Mouse (Mus musculus) gastrocnemius, postnatal 4 days (tissue): ENCODE results near the gene Ppp1r14c. TPM values are rescaled to one million over a fixed set of nuclear protein-coding genes. Genes with fewer than 3 reads are reported as not detected.

Experiments
- DNase-seq, 2 experiments: peaks; one replicate each; pipeline ENCODE4 v3.0.0; 2021 to 2022; ENCODE audit warnings: low spot score in 2 of 2, mixed read lengths in 2 of 2
- long read RNA-seq, 2 experiments: library from polyadenylated mRNA; stranded (forward); transcript quantifications; one replicate each; pipeline ENCODE4 v2.0.0; 2021
- total RNA-seq, 2 experiments: library from RNA; stranded (reverse); gene quantifications; 2 replicates each; pipeline ENCODE4 v1.2.3; 2021

Gene Ppp1r14c
- total RNA-seq: 100 to 1,000 TPM in 1 of 2 experiments, 10 to 100 TPM in 1; 96.0 to 107 TPM
- long read RNA-seq, experiment 1, transcript Ppp1r14c-201 (4 exons, 2,617 nt): major isoform, 203 of 219 reads
- long read RNA-seq, experiment 1, partial matches to known transcripts: 4 of 219 reads
- long read RNA-seq, experiment 1, other reads (novel, unspliced or antisense): 9 of 219 reads
- long read RNA-seq, experiment 2, transcript Ppp1r14c-201 (4 exons, 2,617 nt): major isoform, 244 of 260 reads
- long read RNA-seq, experiment 2, partial matches to known transcripts: 1 of 260 reads
- long read RNA-seq, experiment 2, other reads (novel, unspliced or antisense): 12 of 260 reads

- peak; percentile 19 to 39 for DNase-seq
Observed at GRCm38 (mm10) chr10:3366036-3366869, at the start of gene Ppp1r14c. Ppp1r14c (plus strand) TSS chr10:3366057.

GRCm38 (mm10) chr10:3321406-3321805 is 44.5 kb upstream of the Ppp1r14c start:
- no peak for DNase-seq

GRCm38 (mm10) chr10:3325447-3325846 is 40.4 kb upstream of the Ppp1r14c start:
- DNase-seq: peak in 1 of 2 experiments; percentile 22

GRCm38 (mm10) chr10:3332880-3333279 is 33.0 kb upstream of the Ppp1r14c start:
- peak; percentile 35 to 66 for DNase-seq

- no peak for DNase-seq
Observed at GRCm38 (mm10) chr10:3334570-3334969, 31.3 kb upstream of the Ppp1r14c start.

GRCm38 (mm10) chr10:3336729-3337329 is 29.0 kb upstream of the Ppp1r14c start:
- DNase-seq: no peak

GRCm38 (mm10) chr10:3337330-3337901 is 28.4 kb upstream of the Ppp1r14c start:
- peak in 1 of 2 experiments; percentile 12 for DNase-seq

- DNase-seq: no peak
Observed at GRCm38 (mm10) chr10:3345706-3346105, 20.2 kb upstream of the Ppp1r14c start.

GRCm38 (mm10) chr10:3359531-3359930 is 6.3 kb upstream of the Ppp1r14c start:
- no peak for DNase-seq

- no peak for DNase-seq
Observed at GRCm38 (mm10) chr10:3365671-3366035, 204 bp upstream of the Ppp1r14c start.

- peak in 1 of 2 experiments; percentile 17 for DNase-seq
Observed at GRCm38 (mm10) chr10:3366870-3367431, 1.1 kb downstream of the Ppp1r14c start.

GRCm38 (mm10) chr10:3367440-3367839 is 1.6 kb downstream of the Ppp1r14c start:
- DNase-seq: no peak

GRCm38 (mm10) chr10:3383176-3383575 is 17.3 kb downstream of the Ppp1r14c start:
- DNase-seq: no peak

GRCm38 (mm10) chr10:3392251-3392650 is 26.4 kb downstream of the Ppp1r14c start:
- DNase-seq: no peak

GRCm38 (mm10) chr10:3393548-3393947 is 27.7 kb downstream of the Ppp1r14c start:
- no peak for DNase-seq

GRCm38 (mm10) chr10:3394193-3394592 is 28.3 kb downstream of the Ppp1r14c start:
- DNase-seq: peak in 1 of 2 experiments; percentile 34

- DNase-seq: peak in 1 of 2 experiments; percentile 32
Observed at GRCm38 (mm10) chr10:3394671-3395288, 28.9 kb downstream of the Ppp1r14c start.

GRCm38 (mm10) chr10:3395341-3395931 is 29.6 kb downstream of the Ppp1r14c start:
- DNase-seq: no peak

- no peak for DNase-seq
Observed at GRCm38 (mm10) chr10:3396008-3396795, 30.3 kb downstream of the Ppp1r14c start.
